In the genomic region with DNA sequence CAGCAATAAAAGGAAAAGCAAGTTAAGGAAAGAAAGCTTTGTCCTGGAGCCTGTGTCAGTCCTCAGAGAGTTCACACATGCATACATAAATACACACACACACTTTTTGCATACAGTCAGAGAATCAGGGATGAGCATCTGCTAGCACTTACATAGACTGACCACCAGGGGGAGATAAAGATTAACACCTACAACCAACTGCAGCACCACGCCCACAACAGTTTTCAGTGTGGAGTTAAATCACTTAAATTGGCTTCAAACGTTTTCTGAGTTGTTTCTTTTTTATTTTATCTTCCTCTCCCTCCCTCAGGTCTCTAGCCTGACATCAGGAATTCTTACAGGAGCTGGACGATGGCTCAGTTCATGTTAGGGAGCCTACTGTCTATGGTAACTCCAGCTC, we compare ENCODE assay signal across 9 mouse cellular contexts. TPM values are rescaled to one million over a fixed set of nuclear protein-coding genes. Genes with fewer than 3 reads are reported as not detected.
A peak's percentile ranks its signal among the peaks of the same experiment; 100 is the strongest.
DNase-seq lines count a peak whose midpoint lies in the region; ATAC-seq and TF ChIP-seq lines count a peak whose summit lies in the region.
"Had no signal": no experiment of that assay in that cellular context is flagged by ENCODE, and none has a peak within 500 bp of the region (broad histone marks: within the 10 kb centered on the region; RNA-seq: fewer than 3 reads in every experiment).

No protein-coding gene starts in this region.

- DNase-seq in cerebellum, postnatal 10 days = peak; percentile 54 to 77
- peak; percentile 23 to 33 for DNase-seq in left cerebral cortex, adult 18-20 months (ENCODE audit: low spot score in 2 of 2)
- DNase-seq in left cerebral cortex, postnatal 36 days (ENCODE audit: low spot score in 2 of 2) = no peak
- peak; percentile 71 for DNase-seq in R1 (ENCODE audit: low read depth, low spot score)
- DNase-seq in retina, adult 2 months (ENCODE audit: low read depth, low spot score) = peak; percentile 55
- DNase-seq in cerebellum, adult 11 months = no peak

- no peaks in the 10 kb centered on the region for H3K27me3 ChIP-seq in intestine, postnatal 0 days (replicated peaks; ENCODE audit: control insufficient read depth, insufficient read depth, low read length)

- H3K4me2 ChIP-seq in intestine, postnatal 0 days (replicated peaks; ENCODE audit: low read depth) = no peak overlapping the region

- intact Hi-C loops in left cerebral cortex, postnatal 36 days (cut with DNase I) = no loop called here

- no peaks in the 10 kb centered on the region for H3K36me3 ChIP-seq in intestine, postnatal 0 days (ENCODE audit: control insufficient read depth, insufficient read depth)

- H3K4me3 ChIP-seq in intestine, postnatal 0 days (ENCODE audit: low read depth, low read length) = no peak overlapping the region
- H3K4me3 ChIP-seq: megakaryocyte, embryonic 14.5 days had no signal

- no peaks in the 10 kb centered on the region; the same call in 1 of the 2 replicates for H3K4me1 ChIP-seq in intestine, postnatal 0 days (replicated peaks; ENCODE audit: control insufficient read depth, insufficient read depth, low read length)

- TF ChIP-seq CTCF in intestine, postnatal 0 days (IDR thresholded peaks at IDR 0.05; ENCODE audit: low read depth) = peak; percentile 87

- no peak for ATAC-seq in cerebellum, adult (ENCODE audit: insufficient number of reproducible peaks, low FRiP score, low TSS enrichment)
- ATAC-seq in intestine, postnatal 0 days = no peak

- 7% methylated on average over 3 of the region's 3 CpGs for WGBS in intestine, postnatal 0 days

- no peak overlapping the region for H3K27ac ChIP-seq in intestine, postnatal 0 days (ENCODE audit: low read depth, low read length)

- no peak overlapping the region for H3K9ac ChIP-seq in intestine, postnatal 0 days (ENCODE audit: low read depth, low read length)

- no peaks in the 10 kb centered on the region for H3K9me3 ChIP-seq in intestine, postnatal 0 days (ENCODE audit: control insufficient read depth)
- H3K9me3 ChIP-seq: megakaryocyte, embryonic 14.5 days had no signal

RNA-seq across cellular contexts. Expression of a gene that starts 8.7 kb away (rescaled TPM):
- total RNA-seq in left cerebral cortex, adult 18-20 months (2021) = not detected
- not detected for total RNA-seq in left cerebral cortex, postnatal 36 days (2021)
- polyA plus RNA-seq in intestine, postnatal 0 days (2015; fragmentation: Nextera tagmentation; extraction: Ambion mirVana) = not detected in 2 replicates

RNA-seq across cellular contexts. Expression of a gene that starts 18.7 kb away (rescaled TPM):
- 10 to 100 TPM; 11.7 to 12.1 TPM for total RNA-seq in left cerebral cortex, adult 18-20 months (2021)
- 10 to 100 TPM in 1 of 2 experiments, 1 to 10 TPM in 1; 9.4 to 10.6 TPM for total RNA-seq in left cerebral cortex, postnatal 36 days (2021)
- polyA plus RNA-seq in intestine, postnatal 0 days (2015; fragmentation: Nextera tagmentation; extraction: Ambion mirVana) = 0.56 and 0.58 TPM in 2 replicates

RNA-seq across cellular contexts. Expression of a gene that starts 19.4 kb away (rescaled TPM):
- total RNA-seq in left cerebral cortex, adult 18-20 months (2021) = not detected
- total RNA-seq in left cerebral cortex, postnatal 36 days (2021) = not detected
- polyA plus RNA-seq in intestine, postnatal 0 days (2015; fragmentation: Nextera tagmentation; extraction: Ambion mirVana) = not detected in 2 replicates

RNA-seq across cellular contexts. Expression of a gene that starts 19.6 kb away (rescaled TPM):
- total RNA-seq in left cerebral cortex, adult 18-20 months (2021) = 10 to 100 TPM; 46.0 to 49.4 TPM
- 10 to 100 TPM; 46.5 to 47.8 TPM for total RNA-seq in left cerebral cortex, postnatal 36 days (2021)
- polyA plus RNA-seq in intestine, postnatal 0 days (2015; fragmentation: Nextera tagmentation; extraction: Ambion mirVana) = 139 and 150 TPM in 2 replicates

RNA-seq across cellular contexts. Expression of a gene that starts 39.8 kb away (rescaled TPM):
- not detected for total RNA-seq in left cerebral cortex, adult 18-20 months (2021)
- not detected for total RNA-seq in left cerebral cortex, postnatal 36 days (2021)
- 0.14 and 0.16 TPM in 2 replicates for polyA plus RNA-seq in intestine, postnatal 0 days (2015; fragmentation: Nextera tagmentation; extraction: Ambion mirVana)

Comparison
In these comparisons a context has a peak if more than half of its experiments do, and no peak if none do; other contexts are left out.
1. DNase-seq: peak in cerebellum, postnatal 10 days (2 of 2), left cerebral cortex, adult 18-20 months (2 of 2), R1 (single experiment) and retina, adult 2 months (single experiment); none in left cerebral cortex, postnatal 36 days (0 of 2) and cerebellum, adult 11 months (single experiment).